Mouse (Mus musculus) left cerebral cortex, postnatal 14 days (tissue): ENCODE measurements around the gene Csnk1g1. TPM values are rescaled to one million over a fixed set of nuclear protein-coding genes. Genes with fewer than 3 reads are reported as not detected.
A peak's percentile ranks its signal among the peaks of the same experiment; 100 is the strongest.

Source experiments
- DNase-seq, 2 experiments: peaks; one replicate each; pipeline ENCODE4 v3.0.0; 2021 to 2022; ENCODE audit warnings: low spot score in 2 of 2, mixed read lengths in 1 of 2
- intact Hi-C: fragments of 180-260 bp; cut with DNase I; formaldehyde crosslinking; loops from one replicate; pipeline ENCODE4 v1.15.1; 2025
- total RNA-seq, 2 experiments: library from RNA; stranded (reverse); gene quantifications; 2 replicates each; pipeline ENCODE4 v1.2.3; 2021

The Csnk1g1 gene
- total RNA-seq, 2 experiments from 2014 or later, result 41.4 to 47.4 TPM

GRCm38 (mm10) chr9:66060986-66061385, 152.3 kb downstream of the Csnk1g1 start:
- no peak for DNase-seq
- intact Hi-C loops, result loop anchor here (10.0 kb wide), 1 partner anchor 64 kb away; the partner anchor contains the start of genes Ciao2a and Snx1

GRCm38 (mm10) chr9:66061656-66062055, 152.9 kb downstream of the Csnk1g1 start:
- DNase-seq, result no peak
- intact Hi-C loops, result loop anchor here (10.0 kb wide), 1 partner anchor 63 kb away; the partner anchor contains the start of genes Ciao2a and Snx1

GRCm38 (mm10) chr9:66063446-66063845, 154.7 kb downstream of the Csnk1g1 start:
- no peak for DNase-seq
- intact Hi-C loops, result loop anchor here (10.0 kb wide), 1 partner anchor 61 kb away; the partner anchor contains the start of genes Ciao2a and Snx1

- DNase-seq, result no peak
- intact Hi-C loops, result loop anchor here (10.0 kb wide), 1 partner anchor 60 kb away; the partner anchor contains the start of genes Ciao2a and Snx1
Observed at GRCm38 (mm10) chr9:66064316-66064715, 155.6 kb downstream of the Csnk1g1 start.

GRCm38 (mm10) chr9:66066791-66067190, 158.1 kb downstream of the Csnk1g1 start:
- intact Hi-C loops, result loop anchor here (10.0 kb wide), 1 partner anchor 58 kb away; the partner anchor contains the start of genes Ciao2a and Snx1

GRCm38 (mm10) chr9:66067542-66067941, 158.8 kb downstream of the Csnk1g1 start:
- intact Hi-C loops, result loop anchor here (10.0 kb wide), 1 partner anchor 57 kb away; the partner anchor contains the start of genes Ciao2a and Snx1
- peak in 1 of 2 experiments; percentile 23 for DNase-seq

More at GRCm38 (mm10) chr9:66066791-66067190, 158.1 kb downstream of the Csnk1g1 start:
- DNase-seq, result no peak

- intact Hi-C loops, result loop anchor here (10.0 kb wide), 1 partner anchor 57 kb away; the partner anchor contains the start of genes Ciao2a and Snx1
- no peak for DNase-seq
Observed at GRCm38 (mm10) chr9:66068056-66068455, 159.3 kb downstream of the Csnk1g1 start.

- intact Hi-C loops, result loop anchor here (10.0 kb wide), 1 partner anchor 56 kb away; the partner anchor contains the start of genes Ciao2a and Snx1
- DNase-seq, result peak in 1 of 2 experiments; percentile 25
Observed at GRCm38 (mm10) chr9:66068971-66069391, 160.3 kb downstream of the Csnk1g1 start.

GRCm38 (mm10) chr9:66069583-66069982, 160.9 kb downstream of the Csnk1g1 start, which contains the start of gene Snx22:
Gene Snx22, minus strand, starts transcription at chr9:66069719.
- intact Hi-C loops, result loop anchor here (10.0 kb wide), 1 partner anchor 55 kb away; the partner anchor contains the start of genes Ciao2a and Snx1
- peak; percentile 58 to 68 for DNase-seq

- intact Hi-C loops, result no loop called here
- DNase-seq, result no peak
Observed at GRCm38 (mm10) chr9:66070151-66070550, 161.4 kb downstream of the Csnk1g1 start.

- no peak for DNase-seq
- intact Hi-C loops, result no loop called here
Observed at GRCm38 (mm10) chr9:66072754-66073153, 164.0 kb downstream of the Csnk1g1 start.

GRCm38 (mm10) chr9:66078072-66078471, 169.3 kb downstream of the Csnk1g1 start:
- intact Hi-C loops, result no loop called here
- DNase-seq, result no peak

- intact Hi-C loops, result no loop called here
- DNase-seq, result peak in 1 of 2 experiments; percentile 40
Observed at GRCm38 (mm10) chr9:66078493-66078892, 169.8 kb downstream of the Csnk1g1 start.

- no peak for DNase-seq
- intact Hi-C loops, result no loop called here
Observed at GRCm38 (mm10) chr9:66080804-66081459, 172.2 kb downstream of the Csnk1g1 start.

- intact Hi-C loops, result no loop called here
Observed at GRCm38 (mm10) chr9:66081999-66082398, 173.3 kb downstream of the Csnk1g1 start.

GRCm38 (mm10) chr9:66084171-66084570, 175.4 kb downstream of the Csnk1g1 start:
- no peak for DNase-seq
- intact Hi-C loops, result no loop called here

More at GRCm38 (mm10) chr9:66081999-66082398, 173.3 kb downstream of the Csnk1g1 start:
- no peak for DNase-seq

GRCm38 (mm10) chr9:66087062-66087461, 178.3 kb downstream of the Csnk1g1 start:
- intact Hi-C loops, result no loop called here
- DNase-seq, result no peak

GRCm38 (mm10) chr9:66088411-66088810, 179.7 kb downstream of the Csnk1g1 start:
- intact Hi-C loops, result no loop called here
- peak; percentile 42 to 58 for DNase-seq

GRCm38 (mm10) chr9:66090593-66091244, 182.0 kb downstream of the Csnk1g1 start:
- DNase-seq, result no peak
- intact Hi-C loops, result no loop called here
